Mouse (Mus musculus) forelimb bud, embryonic 11.5 days (tissue): ENCODE data around the gene Pcbp2.

ENCODE experiments used
- DNase-seq: peaks from one replicate; pipeline ENCODE4 v3.0.0-alpha.2; 2012; ENCODE audit warnings: low read depth, low spot score

Pcbp2 gene

GRCm38 (mm10) chr15:102526111-102527002 lies 56.0 kb downstream of the Pcbp2 start:
- DNase-seq: no peak

- DNase-seq: no peak
These were observed 57.6 kb downstream of the Pcbp2 start for GRCm38 (mm10) chr15:102527936-102528335.

- DNase-seq: no peak
These were observed 58.1 kb downstream of the Pcbp2 start for GRCm38 (mm10) chr15:102528396-102528795.

- no peak for DNase-seq
These were observed 60.2 kb downstream of the Pcbp2 start for GRCm38 (mm10) chr15:102530566-102530965.

- DNase-seq: no peak
These were observed 61.2 kb downstream of the Pcbp2 start for GRCm38 (mm10) chr15:102531586-102531985.

GRCm38 (mm10) chr15:102532106-102532900 lies 62.0 kb downstream of the Pcbp2 start:
- no peak for DNase-seq

GRCm38 (mm10) chr15:102533926-102534325 lies 63.6 kb downstream of the Pcbp2 start:
- no peak for DNase-seq

GRCm38 (mm10) chr15:102544801-102545200 lies 74.5 kb downstream of the Pcbp2 start:
- DNase-seq: no peak

GRCm38 (mm10) chr15:102546246-102546645 lies 75.9 kb downstream of the Pcbp2 start:
- no peak for DNase-seq

- no peak for DNase-seq
These were observed 76.5 kb downstream of the Pcbp2 start for GRCm38 (mm10) chr15:102546677-102547427.

GRCm38 (mm10) chr15:102547478-102547877 lies 77.1 kb downstream of the Pcbp2 start:
- no peak for DNase-seq
